Mouse (Mus musculus): ENCODE results near the gene Degs1. TPM values are rescaled to one million over a fixed set of nuclear protein-coding genes. Genes with fewer than 3 reads are reported as not detected.
A peak's percentile ranks its signal among the peaks of the same experiment; 100 is the strongest.
"Not testable (repeated sequence)": the region's sequence is repeated elsewhere in the genome, so short reads cannot be mapped to it uniquely, and the experiment has no call there.

Degs1 gene
- polyA plus RNA-seq, 1 experiment: 88.7 TPM

GRCm38 (mm10) chr1:182302176-182302870, 19.7 kb upstream of the Degs1 start:
- TF ChIP-seq CTCF (IDR thresholded peaks at IDR 0.05; ENCODE audit: extremely low read depth, insufficient read depth, low read length) (no peak), POLR2A (IDR thresholded peaks at IDR 0.05; ENCODE audit: extremely low read depth, insufficient read depth, low read length) (no peak)
- Histone ChIP-seq H3K27ac (ENCODE audit: insufficient read depth, low read length) (no peak overlapping the region), H3K4me3 (ENCODE audit: insufficient read depth, low read length) (no peak overlapping the region), H3K4me1 (ENCODE audit: control insufficient read depth, insufficient read depth, low read length) (no peaks in the 10 kb centered on the region)

GRCm38 (mm10) chr1:182297821-182298220, 15.2 kb upstream of the Degs1 start:
- TF ChIP-seq CTCF (IDR thresholded peaks at IDR 0.05; ENCODE audit: extremely low read depth, insufficient read depth, low read length) (no peak), POLR2A (IDR thresholded peaks at IDR 0.05; ENCODE audit: extremely low read depth, insufficient read depth, low read length) (no peak)
- Histone ChIP-seq H3K4me3 (ENCODE audit: insufficient read depth, low read length) (no peak overlapping the region), H3K4me1 (ENCODE audit: control insufficient read depth, insufficient read depth, low read length) (no peaks in the 10 kb centered on the region), H3K27ac (ENCODE audit: insufficient read depth, low read length) (no peak overlapping the region)

GRCm38 (mm10) chr1:182297246-182297645, 14.6 kb upstream of the Degs1 start:
- Histone ChIP-seq H3K4me3 (ENCODE audit: insufficient read depth, low read length) (no peak overlapping the region), H3K4me1 (ENCODE audit: control insufficient read depth, insufficient read depth, low read length) (no peaks in the 10 kb centered on the region), H3K27ac (ENCODE audit: insufficient read depth, low read length) (no peak overlapping the region)
- TF ChIP-seq CTCF (IDR thresholded peaks at IDR 0.05; ENCODE audit: extremely low read depth, insufficient read depth, low read length) (no peak), POLR2A (IDR thresholded peaks at IDR 0.05; ENCODE audit: extremely low read depth, insufficient read depth, low read length) (no peak)

GRCm38 (mm10) chr1:182296816-182297215, 14.2 kb upstream of the Degs1 start:
- TF ChIP-seq POLR2A (IDR thresholded peaks at IDR 0.05; ENCODE audit: extremely low read depth, insufficient read depth, low read length) (no peak), CTCF (IDR thresholded peaks at IDR 0.05; ENCODE audit: extremely low read depth, insufficient read depth, low read length) (no peak)
- Histone ChIP-seq H3K4me1 (ENCODE audit: control insufficient read depth, insufficient read depth, low read length) (no peaks in the 10 kb centered on the region), H3K27ac (ENCODE audit: insufficient read depth, low read length) (no peak overlapping the region), H3K4me3 (ENCODE audit: insufficient read depth, low read length) (no peak overlapping the region)

GRCm38 (mm10) chr1:182296141-182296540, 13.5 kb upstream of the Degs1 start:
- Histone ChIP-seq H3K4me3 (ENCODE audit: insufficient read depth, low read length) (no peak overlapping the region), H3K4me1 (ENCODE audit: control insufficient read depth, insufficient read depth, low read length) (no peaks in the 10 kb centered on the region), H3K27ac (ENCODE audit: insufficient read depth, low read length) (no peak overlapping the region)
- TF ChIP-seq POLR2A (IDR thresholded peaks at IDR 0.05; ENCODE audit: extremely low read depth, insufficient read depth, low read length): no peak
- TF ChIP-seq CTCF (IDR thresholded peaks at IDR 0.05; ENCODE audit: extremely low read depth, insufficient read depth, low read length): no peak

- no peak overlapping the region for H3K27ac ChIP-seq (ENCODE audit: insufficient read depth, low read length)
These were observed 9.7 kb upstream of the Degs1 start for GRCm38 (mm10) chr1:182292291-182292690.

GRCm38 (mm10) chr1:182290741-182291140, 8.1 kb upstream of the Degs1 start:
- H3K4me3 ChIP-seq (ENCODE audit: insufficient read depth, low read length); H3K4me1 ChIP-seq (ENCODE audit: control insufficient read depth, insufficient read depth, low read length); H3K27ac ChIP-seq (ENCODE audit: insufficient read depth, low read length): not testable (repeated sequence)

More at GRCm38 (mm10) chr1:182292291-182292690, 9.7 kb upstream of the Degs1 start:
- no peak for TF ChIP-seq POLR2A (IDR thresholded peaks at IDR 0.05; ENCODE audit: extremely low read depth, insufficient read depth, low read length)
- TF ChIP-seq CTCF (IDR thresholded peaks at IDR 0.05; ENCODE audit: extremely low read depth, insufficient read depth, low read length): no peak
- Histone ChIP-seq H3K4me1 (ENCODE audit: control insufficient read depth, insufficient read depth, low read length) (no peaks in the 10 kb centered on the region), H3K4me3 (ENCODE audit: insufficient read depth, low read length) (no peak overlapping the region)

GRCm38 (mm10) chr1:182289781-182290180, 7.2 kb upstream of the Degs1 start:
- TF ChIP-seq POLR2A (IDR thresholded peaks at IDR 0.05; ENCODE audit: extremely low read depth, insufficient read depth, low read length) (no peak), CTCF (IDR thresholded peaks at IDR 0.05; ENCODE audit: extremely low read depth, insufficient read depth, low read length) (no peak)
- no peak overlapping the region; the same call in 1 of the 2 replicates for H3K27ac ChIP-seq (ENCODE audit: insufficient read depth, low read length)

GRCm38 (mm10) chr1:182288601-182289000, 6.0 kb upstream of the Degs1 start:
- Histone ChIP-seq H3K4me1 (ENCODE audit: control insufficient read depth, insufficient read depth, low read length) (no peaks in the 10 kb centered on the region), H3K4me3 (ENCODE audit: insufficient read depth, low read length) (no peak overlapping the region), H3K27ac (ENCODE audit: insufficient read depth, low read length) (peak overlapping the region; percentile 40; the same call in 1 of the 2 replicates)
- TF ChIP-seq POLR2A (IDR thresholded peaks at IDR 0.05; ENCODE audit: extremely low read depth, insufficient read depth, low read length) (no peak), CTCF (IDR thresholded peaks at IDR 0.05; ENCODE audit: extremely low read depth, insufficient read depth, low read length) (no peak)

More at GRCm38 (mm10) chr1:182289781-182290180, 7.2 kb upstream of the Degs1 start:
- Histone ChIP-seq H3K4me1 (ENCODE audit: control insufficient read depth, insufficient read depth, low read length) (no peaks in the 10 kb centered on the region), H3K4me3 (ENCODE audit: insufficient read depth, low read length) (no peak overlapping the region)

GRCm38 (mm10) chr1:182287781-182288180, 5.2 kb upstream of the Degs1 start:
- no peaks in the 10 kb centered on the region for H3K4me1 ChIP-seq (ENCODE audit: control insufficient read depth, insufficient read depth, low read length)
- TF ChIP-seq CTCF (IDR thresholded peaks at IDR 0.05; ENCODE audit: extremely low read depth, insufficient read depth, low read length) (peak; percentile 27; the same call in 1 of the 2 replicates), POLR2A (IDR thresholded peaks at IDR 0.05; ENCODE audit: extremely low read depth, insufficient read depth, low read length) (no peak)
- H3K4me3 ChIP-seq (ENCODE audit: insufficient read depth, low read length): no peak overlapping the region
- no peak overlapping the region for H3K27ac ChIP-seq (ENCODE audit: insufficient read depth, low read length)

All from cortical plate, adult 2 months (tissue).